Mouse (Mus musculus) heart, embryonic 10.5 days (tissue): ENCODE data around the gene Extl1. TPM values are rescaled to one million over a fixed set of nuclear protein-coding genes. Genes with fewer than 3 reads are reported as not detected.
A peak's percentile ranks its signal among the peaks of the same experiment; 100 is the strongest.

Experiments used
- DNase-seq: peaks from one replicate; pipeline ENCODE4 v3.0.0-alpha.2; 2017; ENCODE audit warnings: low spot score
- H3K27ac ChIP-seq: fragments of 300-500 bp; sonication (generic); 2 replicates; pipeline ENCODE4 v1.5.1; 2016; ENCODE audit warnings: mild to moderate bottlenecking
- H3K27me3 ChIP-seq: fragments of 300-500 bp; sonication (generic); 2 replicates; pipeline ENCODE4 v1.6.1; 2016; ENCODE audit warnings: mild to moderate bottlenecking; ENCODE audit not compliant: poor library complexity, insufficient read depth, severe bottlenecking
- H3K36me3 ChIP-seq: fragments of 300-500 bp; sonication (generic); 2 replicates; pipeline ENCODE4 v1.6.1; 2016; ENCODE audit warnings: mild to moderate bottlenecking, moderate library complexity
- H3K4me1 ChIP-seq: fragments of 300-500 bp; sonication (generic); 2 replicates; pipeline ENCODE4 v1.6.1; 2016; ENCODE audit warnings: mild to moderate bottlenecking
- H3K4me3 ChIP-seq: fragments of 300-500 bp; sonication (generic); 2 replicates; pipeline ENCODE4 v1.5.1; 2016; ENCODE audit warnings: mild to moderate bottlenecking, moderate library complexity
- H3K9me3 ChIP-seq: fragments of 300-500 bp; sonication (generic); 2 replicates; pipeline ENCODE4 v1.6.1; 2016; ENCODE audit warnings: mild to moderate bottlenecking, moderate library complexity
- WGBS: fragments of 180-500 bp; shearing (Covaris S2); methylation state at CpG from one replicate; pipeline ENCODE4 v1.1.7; 2016; 5-methylcytosine and 5-hydroxymethylcytosine counted together
- polyA plus RNA-seq: library from polyadenylated mRNA; unstranded; fragments of >200 nt; fragmentation: Nextera tagmentation; extraction: Ambion mirVana; gene quantifications from 2 replicates; pipeline ENCODE4 v1.2.1, GENCODE M21; 2016

Extl1 gene
- polyA plus RNA-seq, 1 experiment from 2014 or later = 1.9 TPM

- DNase-seq = no peak
- peak overlapping the region; percentile 56 for H3K4me3 ChIP-seq
- H3K27ac ChIP-seq = peak overlapping the region; percentile 23; the same call in 1 of the 2 replicates
- 65% methylated on average over 16 of the region's 16 CpGs for WGBS
- H3K4me1 ChIP-seq = peaks cover 38% of the 10 kb centered on the region
- no peaks in the 10 kb centered on the region for H3K36me3 ChIP-seq
- peaks cover 6% of the 10 kb centered on the region; the same call in 1 of the 2 replicates for H3K27me3 ChIP-seq
- no peaks in the 10 kb centered on the region for H3K9me3 ChIP-seq
Measured at GRCm38 (mm10) chr4:134401856-134402570, 18.4 kb upstream of the Extl1 start.

DNA sequence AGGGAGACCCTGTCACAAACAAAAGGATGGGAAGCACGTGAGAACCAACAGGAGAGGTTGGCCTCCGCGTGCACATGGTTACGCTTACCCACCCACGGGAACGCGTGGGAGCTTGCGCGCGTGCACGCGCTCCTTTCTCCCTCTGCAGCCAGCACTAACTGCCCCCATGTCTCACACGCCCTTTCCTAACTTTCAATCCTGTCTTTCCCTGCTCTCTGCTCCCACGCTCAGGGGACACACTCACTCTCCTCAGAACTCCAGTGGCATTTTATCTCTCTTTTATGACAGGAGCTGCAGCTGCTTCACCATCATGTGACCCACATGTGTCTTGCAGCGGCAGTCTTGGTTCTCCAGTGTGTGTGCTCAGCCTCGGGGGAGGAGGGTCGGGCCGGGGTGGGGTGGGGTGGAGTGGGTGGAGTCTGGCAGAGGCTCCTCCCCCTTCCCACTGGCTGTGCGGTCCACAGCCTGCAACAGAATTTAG lies 17.6 kb upstream of the Extl1 start:
- Histone ChIP-seq H3K4me1 (peaks cover 45% of the 10 kb centered on the region), H3K4me3 (peak overlapping the region; percentile 56), H3K36me3 (no peaks in the 10 kb centered on the region), H3K27me3 (peaks cover 6% of the 10 kb centered on the region; the same call in 1 of the 2 replicates), H3K27ac (peak overlapping the region; percentile 23), H3K9me3 (no peaks in the 10 kb centered on the region)
- peak; percentile 85 for DNase-seq
- WGBS = 8% methylated on average over 19 of the region's 19 CpGs

DNA sequence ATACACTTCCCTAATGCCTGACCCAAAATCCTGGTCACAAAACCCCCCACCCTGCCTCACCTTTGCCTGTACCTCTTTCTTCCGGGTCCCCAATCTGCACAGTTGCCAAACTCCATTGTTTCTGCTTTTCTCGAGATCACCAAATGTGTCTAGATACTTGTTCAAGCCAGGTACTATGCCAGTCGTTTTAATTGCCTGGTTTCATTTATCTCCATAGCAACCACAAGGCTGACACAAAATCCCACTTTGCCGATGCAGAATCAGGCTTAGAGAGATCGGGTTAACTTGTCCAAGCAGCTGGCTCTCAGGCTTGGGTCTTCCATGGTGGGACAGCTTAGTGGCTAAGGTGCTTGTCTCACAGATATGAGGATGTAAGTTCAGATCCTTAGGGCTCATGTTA lies 16.6 kb upstream of the Extl1 start:
- H3K36me3 ChIP-seq = no peaks in the 10 kb centered on the region
- H3K4me3 ChIP-seq = no peak overlapping the region
- peaks cover 6% of the 10 kb centered on the region; the same call in 1 of the 2 replicates for H3K27me3 ChIP-seq
- DNase-seq = no peak
- WGBS = 46% methylated on average over 5 of the region's 5 CpGs
- H3K4me1 ChIP-seq = peaks cover 45% of the 10 kb centered on the region
- H3K27ac ChIP-seq = no peak overlapping the region
- no peaks in the 10 kb centered on the region for H3K9me3 ChIP-seq

- peaks cover 36% of the 10 kb centered on the region for H3K4me1 ChIP-seq
- peaks cover under 1% of the 10 kb centered on the region; the same call in 1 of the 2 replicates for H3K27me3 ChIP-seq
- H3K4me3 ChIP-seq = no peak overlapping the region
- H3K36me3 ChIP-seq = no peaks in the 10 kb centered on the region
- no peaks in the 10 kb centered on the region for H3K9me3 ChIP-seq
- DNase-seq = no peak
- H3K27ac ChIP-seq = no peak overlapping the region
- 89% methylated on average over 9 of the region's 9 CpGs for WGBS
Measured at GRCm38 (mm10) chr4:134397732-134398131, 14.1 kb upstream of the Extl1 start.

DNA sequence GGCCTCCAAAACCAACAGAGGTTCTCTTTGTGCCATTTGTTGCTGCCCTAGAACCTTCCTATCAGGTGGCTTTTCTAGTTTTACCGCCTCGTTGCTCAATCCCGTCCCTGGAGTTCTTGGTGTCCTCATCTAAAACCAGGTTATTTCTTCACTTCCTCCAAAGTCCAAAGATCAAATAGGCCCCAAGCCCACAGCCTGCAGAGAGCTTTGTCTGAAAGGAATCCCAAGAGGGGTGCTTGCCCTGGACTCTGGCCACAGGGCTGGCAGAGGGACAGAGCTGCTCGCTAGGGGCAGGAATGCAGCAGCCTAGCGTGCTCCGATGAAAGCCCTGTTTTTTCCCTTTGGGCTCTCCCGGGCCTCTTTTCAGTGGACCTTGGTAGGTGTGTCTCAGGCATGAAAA lies 13.5 kb upstream of the Extl1 start:
- DNase-seq = no peak
- Histone ChIP-seq H3K4me1 (peaks cover 35% of the 10 kb centered on the region), H3K36me3 (no peaks in the 10 kb centered on the region), H3K27me3 (no peaks in the 10 kb centered on the region), H3K9me3 (no peaks in the 10 kb centered on the region), H3K27ac (peak overlapping the region; percentile 90), H3K4me3 (peak overlapping the region; percentile 69)
- WGBS = 34% methylated on average over 7 of the region's 7 CpGs

DNA sequence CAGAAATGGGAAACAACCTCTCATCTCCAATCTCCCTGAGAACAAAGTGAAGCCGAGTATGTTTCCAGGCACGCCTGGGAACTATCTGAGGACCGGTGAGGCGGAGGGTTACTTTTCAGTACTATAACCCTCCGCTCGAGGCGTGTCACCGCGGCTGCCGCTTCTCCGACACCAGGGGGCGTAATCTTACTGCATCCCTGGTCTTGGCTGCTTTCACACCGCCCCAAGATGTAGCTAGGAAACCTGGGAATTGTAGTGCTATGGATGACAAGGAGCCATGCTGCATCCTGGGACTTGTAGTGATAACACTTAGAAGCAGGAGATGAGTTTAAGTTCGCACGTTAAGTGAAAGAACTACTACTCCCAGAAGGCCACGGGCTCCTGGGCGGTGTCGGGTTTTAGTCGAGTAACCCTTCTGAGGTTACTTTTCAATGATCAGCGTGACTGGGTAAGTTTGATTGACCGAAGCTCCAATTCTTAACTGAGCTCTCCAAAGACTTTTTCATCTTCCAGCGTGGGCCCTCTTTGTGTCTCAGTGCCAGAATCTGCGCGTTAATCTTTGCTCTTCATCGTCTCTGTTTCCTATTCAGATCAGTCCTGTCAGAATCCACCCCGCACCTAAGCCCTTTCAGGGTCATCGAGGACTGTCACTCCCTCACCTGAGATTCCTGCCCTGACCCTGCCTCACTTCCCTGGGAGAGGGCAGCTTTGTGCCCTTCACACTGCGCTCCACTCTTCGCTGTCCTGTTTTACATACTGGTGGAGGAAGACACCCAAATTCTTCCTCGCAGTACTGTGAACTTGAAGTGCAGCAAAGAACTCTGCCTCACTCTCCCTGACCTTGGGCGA lies 12.6 kb upstream of the Extl1 start, which contains the start of gene Pafah2:
TSS of gene Pafah2 (plus strand) at position 344 of the 849 bp plus-strand sequence.
- no peaks in the 10 kb centered on the region for H3K36me3 ChIP-seq
- no peaks in the 10 kb centered on the region for H3K9me3 ChIP-seq
- H3K4me1 ChIP-seq = peaks cover 26% of the 10 kb centered on the region
- no peaks in the 10 kb centered on the region for H3K27me3 ChIP-seq
- peak within 1 kb of the TSS; percentile 90 for H3K27ac ChIP-seq
- H3K4me3 ChIP-seq = peak within 1 kb of the TSS; percentile 69
- DNase-seq = peak; percentile 97
- WGBS = 1% methylated on average over 31 of the region's 31 CpGs

DNA sequence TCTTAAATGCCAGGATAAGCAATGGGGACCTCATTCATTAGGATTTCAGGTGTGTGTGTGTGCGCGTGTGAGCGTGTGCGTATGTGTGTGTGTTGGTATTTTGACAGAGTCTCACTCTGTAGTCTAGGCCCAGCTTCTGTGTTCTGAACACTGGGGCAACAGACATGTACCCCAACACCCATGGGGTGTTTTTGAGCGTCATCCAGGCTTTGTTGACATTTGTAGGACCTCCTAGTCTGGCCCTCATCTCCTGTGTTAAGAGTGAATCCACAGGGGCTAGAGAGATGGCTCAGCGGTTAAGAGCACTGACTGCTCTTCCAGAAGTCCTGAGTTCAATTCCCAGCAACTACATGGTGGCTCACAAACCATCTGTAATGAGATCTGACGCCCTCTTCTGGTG lies 11.5 kb upstream of the Extl1 start:
- Histone ChIP-seq H3K4me1 (peaks cover 20% of the 10 kb centered on the region), H3K36me3 (no peaks in the 10 kb centered on the region), H3K4me3 (no peak overlapping the region), H3K27me3 (no peaks in the 10 kb centered on the region), H3K27ac (no peak overlapping the region), H3K9me3 (no peaks in the 10 kb centered on the region)
- DNase-seq = no peak
- 89% methylated on average over 7 of the region's 7 CpGs for WGBS

DNA sequence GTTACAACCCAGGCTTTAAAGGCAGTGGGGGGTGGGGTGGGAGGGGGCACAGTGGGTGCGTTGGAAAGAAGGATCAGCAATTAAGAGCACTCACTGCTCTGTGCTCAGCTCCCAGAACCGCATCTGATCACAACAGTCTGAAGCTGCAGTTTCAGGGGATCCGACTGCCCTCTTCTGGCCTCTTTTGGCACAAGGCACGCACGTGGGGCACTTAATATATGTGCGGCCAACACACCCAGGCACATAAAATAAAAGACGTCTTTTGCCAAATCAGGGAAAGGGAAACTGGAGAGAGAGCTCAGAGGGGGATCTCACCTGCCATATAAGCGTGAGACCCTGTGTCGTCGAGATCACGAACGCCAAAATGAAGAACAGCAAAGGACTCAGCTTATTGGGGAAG lies 9.4 kb upstream of the Extl1 start:
- peaks cover 20% of the 10 kb centered on the region for H3K4me1 ChIP-seq
- 26% methylated on average over 12 of the region's 12 CpGs for WGBS
- H3K36me3 ChIP-seq = no peaks in the 10 kb centered on the region
- no peak for DNase-seq
- no peak overlapping the region; the same call in 1 of the 2 replicates for H3K27ac ChIP-seq
- H3K9me3 ChIP-seq = no peaks in the 10 kb centered on the region
- H3K4me3 ChIP-seq = peak overlapping the region; percentile 22; the same call in 1 of the 2 replicates
- H3K27me3 ChIP-seq = no peaks in the 10 kb centered on the region

GRCm38 (mm10) chr4:134392595-134392994 lies 8.9 kb upstream of the Extl1 start:
- 22% methylated on average over 8 of the region's 8 CpGs for WGBS
- Histone ChIP-seq H3K27me3 (no peaks in the 10 kb centered on the region), H3K36me3 (no peaks in the 10 kb centered on the region), H3K27ac (no peak overlapping the region; the same call in 1 of the 2 replicates), H3K9me3 (no peaks in the 10 kb centered on the region), H3K4me3 (peak overlapping the region; percentile 22; the same call in 1 of the 2 replicates), H3K4me1 (peaks cover 20% of the 10 kb centered on the region)
- no peak for DNase-seq

DNA sequence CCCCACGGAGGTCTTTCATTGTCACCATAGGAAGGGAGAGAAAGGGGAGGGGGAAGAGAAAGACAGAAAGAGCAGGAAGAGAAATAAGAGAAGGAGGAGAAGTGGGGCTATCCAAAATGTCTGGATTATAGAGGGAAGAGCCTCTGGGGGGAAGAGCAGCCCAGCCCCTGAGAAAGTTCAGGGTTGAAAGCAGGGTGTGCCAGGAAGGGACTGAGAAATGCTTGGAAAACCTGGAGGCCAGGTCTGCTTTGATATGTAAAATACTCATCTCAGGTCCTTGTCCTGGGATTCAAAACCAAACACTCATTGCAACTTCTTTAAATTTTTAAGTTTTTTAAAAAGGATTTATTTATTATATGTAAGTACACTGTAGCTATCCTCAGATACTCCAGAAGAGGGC lies 8.0 kb upstream of the Extl1 start:
- Histone ChIP-seq H3K4me1 (peaks cover 12% of the 10 kb centered on the region), H3K36me3 (no peaks in the 10 kb centered on the region), H3K27me3 (no peaks in the 10 kb centered on the region), H3K4me3 (no peak overlapping the region), H3K9me3 (no peaks in the 10 kb centered on the region), H3K27ac (no peak overlapping the region)
- DNase-seq = no peak
- WGBS = 83% methylated on average over 1 of the region's 1 CpGs

DNA sequence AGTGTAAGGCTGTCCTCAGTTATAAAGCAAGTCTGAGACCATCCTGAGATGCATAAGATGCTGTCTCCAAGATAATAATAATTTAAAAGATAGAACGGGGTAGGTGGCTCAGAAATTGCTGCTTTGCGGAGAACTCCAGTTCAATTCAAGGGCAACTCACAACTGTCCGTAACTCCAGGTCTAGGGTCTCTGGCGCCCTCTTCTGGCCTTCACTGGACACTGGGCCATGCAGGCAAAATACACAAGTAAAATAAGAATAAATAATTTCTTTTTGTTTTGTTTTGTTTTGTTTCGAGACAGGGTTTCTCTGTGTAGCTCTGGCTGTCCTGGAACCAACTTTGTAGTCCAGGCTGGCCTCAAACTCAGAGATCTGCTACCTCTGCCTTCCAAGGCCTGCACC lies 4.7 kb upstream of the Extl1 start:
- no peak for DNase-seq
- Histone ChIP-seq H3K36me3 (no peaks in the 10 kb centered on the region), H3K4me3 (no peak overlapping the region)

DNA sequence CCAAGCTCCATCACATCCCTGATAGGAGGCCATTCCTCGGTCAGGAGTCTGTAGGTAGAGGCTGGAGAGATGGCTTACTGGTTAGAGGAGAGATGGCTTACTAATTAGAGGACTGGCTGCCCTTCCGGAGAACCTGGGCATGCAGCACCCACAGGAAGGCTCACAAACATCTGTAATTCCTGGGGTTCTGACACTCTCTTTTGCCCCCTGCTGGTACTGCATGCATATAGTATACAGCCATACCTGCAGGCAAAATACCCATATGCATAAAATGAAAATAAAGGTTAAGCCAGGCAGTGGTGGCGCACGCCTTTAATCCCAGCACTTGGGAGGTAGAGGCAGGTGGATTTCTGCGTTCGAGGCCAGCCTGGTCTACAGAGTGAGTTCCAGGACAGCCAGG lies 3.6 kb upstream of the Extl1 start:
- no peak for DNase-seq
- Histone ChIP-seq H3K9me3 (no peaks in the 10 kb centered on the region), H3K27me3 (no peaks in the 10 kb centered on the region), H3K36me3 (no peaks in the 10 kb centered on the region), H3K4me1 (peaks cover under 1% of the 10 kb centered on the region; the same call in 1 of the 2 replicates), H3K4me3 (no peak overlapping the region), H3K27ac (no peak overlapping the region)
- WGBS = 66% methylated on average over 6 of the region's 6 CpGs

More for the DNA sequence above, 4.7 kb upstream of the Extl1 start:
- Histone ChIP-seq H3K9me3 (no peaks in the 10 kb centered on the region), H3K4me1 (peaks cover 9% of the 10 kb centered on the region; the same call in 1 of the 2 replicates), H3K27me3 (no peaks in the 10 kb centered on the region), H3K27ac (no peak overlapping the region)
- 20% methylated on average over 5 of the region's 5 CpGs for WGBS

GRCm38 (mm10) chr4:134379510-134379909 lies 4.1 kb downstream of the Extl1 start:
- H3K27me3 ChIP-seq = 0 out of 2 replicates have a peak, but pooled peaks cover 8% of the 10 kb centered on the region
- WGBS = 80% methylated on average over 8 of the region's 8 CpGs
- no peaks in the 10 kb centered on the region for H3K36me3 ChIP-seq
- H3K4me1 ChIP-seq = peaks cover 23% of the 10 kb centered on the region
- no peaks in the 10 kb centered on the region for H3K9me3 ChIP-seq
- no peak overlapping the region for H3K27ac ChIP-seq
- no peak for DNase-seq
- H3K4me3 ChIP-seq = no peak overlapping the region
